Mouse (Mus musculus) midbrain, embryonic 11.5 days (tissue): Measurements from ENCODE around the gene Dnajc12. TPM values are rescaled to one million over a fixed set of nuclear protein-coding genes. Genes with fewer than 3 reads are reported as not detected.

Experiments
- ATAC-seq: fragments of 200-750 bp; cut with Nextera tagmentation; 2 replicates; pipeline ENCODE4 v1.8.0; 2017; ENCODE audit warnings: moderate TSS enrichment, moderate library complexity; ENCODE audit not compliant: low FRiP score
- DNase-seq: peaks from one replicate; pipeline ENCODE4 v3.0.0; 2015; ENCODE audit warnings: low spot score; ENCODE audit errors: missing footprints
- H3K27ac ChIP-seq: fragments of 300-500 bp; sonication (generic); 2 replicates; pipeline ENCODE4 v1.5.1; 2014; ENCODE audit warnings: low read depth, low read length
- H3K27me3 ChIP-seq: fragments of 300-500 bp; sonication (generic); 2 replicates; pipeline ENCODE4 v1.6.1; 2014; ENCODE audit warnings: mild to moderate bottlenecking, low read length, moderate library complexity, mixed read lengths; ENCODE audit not compliant: control insufficient read depth, insufficient read depth
- H3K36me3 ChIP-seq: fragments of 300-500 bp; sonication (generic); 2 replicates; pipeline ENCODE4 v1.6.1; 2014; ENCODE audit warnings: mild to moderate bottlenecking, low read length, moderate library complexity, mixed read lengths; ENCODE audit not compliant: control insufficient read depth, insufficient read depth
- H3K4me1 ChIP-seq: fragments of 300-500 bp; sonication (generic); 2 replicates; pipeline ENCODE4 v1.6.1; 2014; ENCODE audit warnings: low read length; ENCODE audit not compliant: control insufficient read depth, insufficient read depth
- H3K4me2 ChIP-seq: fragments of 300-500 bp; sonication (generic); 2 replicates; pipeline ENCODE4 v1.6.1; 2014; ENCODE audit warnings: mild to moderate bottlenecking, moderate library complexity
- H3K4me3 ChIP-seq: fragments of 300-500 bp; sonication (generic); 2 replicates; pipeline ENCODE4 v1.5.1; 2014; ENCODE audit warnings: low read depth, low read length
- H3K9ac ChIP-seq: fragments of 300-500 bp; sonication (generic); 2 replicates; pipeline ENCODE4 v1.6.1; 2014; ENCODE audit warnings: low read length
- H3K9me3 ChIP-seq: fragments of 300-500 bp; sonication (generic); 2 replicates; pipeline ENCODE4 v1.6.1; 2016; ENCODE audit warnings: low read length; ENCODE audit not compliant: control insufficient read depth
- WGBS: fragments of 180-500 bp; shearing (Covaris S2); extraction: QIAGEN DNeasy Blood & Tissue Kit; methylation state at CpG from one replicate; pipeline ENCODE4 v1.1.7; 2014; 5-methylcytosine and 5-hydroxymethylcytosine counted together
- polyA plus RNA-seq: library from polyadenylated mRNA; unstranded; fragments of >200 nt; fragmentation: Nextera tagmentation; extraction: Ambion mirVana; gene quantifications from 2 replicates; pipeline ENCODE4 v1.2.1, GENCODE M21; 2014

The Dnajc12 gene
- polyA plus RNA-seq = 18.6 and 20.2 TPM in 2 replicates

DNA sequence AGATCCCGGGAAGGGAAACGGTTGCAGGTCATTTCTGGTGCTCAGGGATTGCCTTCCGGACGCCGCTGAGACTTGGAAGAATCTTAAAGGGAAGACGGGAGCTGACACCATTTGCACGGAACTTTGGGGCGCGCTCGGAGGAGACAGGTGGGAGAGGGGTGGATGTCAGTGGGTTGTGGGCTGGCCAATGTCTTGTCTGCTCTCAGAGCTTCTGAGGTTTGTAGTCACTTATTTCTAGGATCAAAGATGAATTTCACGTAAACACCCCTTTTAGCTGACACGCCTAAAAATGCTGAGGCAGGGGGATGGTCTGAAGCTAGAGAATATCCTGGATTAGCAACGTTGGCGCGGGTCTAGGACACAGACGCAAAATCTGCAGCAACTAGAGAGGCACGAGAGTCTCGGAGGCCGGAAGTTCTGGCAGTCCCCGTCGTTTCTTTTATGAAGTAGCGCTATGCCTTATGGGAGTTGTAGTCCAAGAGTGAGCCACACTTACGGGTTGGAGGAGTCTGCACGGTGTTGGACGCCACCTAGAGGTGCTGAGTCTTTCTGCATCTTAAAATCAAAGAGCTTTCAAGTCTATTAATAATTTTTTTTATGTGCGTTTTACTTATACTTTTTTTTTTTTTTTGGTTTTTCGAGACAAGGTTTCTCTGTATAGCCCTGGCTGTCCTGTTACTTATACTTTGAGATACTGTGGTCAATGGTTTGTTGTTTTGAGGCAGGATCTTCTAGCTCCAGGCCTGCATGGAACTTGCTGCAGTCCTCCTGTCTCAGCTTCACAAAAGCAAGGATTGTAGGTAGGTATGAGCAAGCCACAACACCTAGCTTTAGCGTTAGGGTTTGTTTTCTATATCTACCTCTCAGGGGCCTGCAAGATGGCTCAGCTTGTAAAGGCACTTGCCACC lies at the start of gene Dnajc12:
Gene Dnajc12 (plus strand): TSS at position 72 of the 908 bp plus-strand sequence.
- H3K36me3 ChIP-seq = no peaks in the 10 kb centered on the region
- H3K9me3 ChIP-seq = no peaks in the 10 kb centered on the region
- no peak within 1 kb of the TSS for H3K27ac ChIP-seq
- ATAC-seq (peak; percentile 94), DNase-seq (peak; percentile 98)
- peak within 1 kb of the TSS; percentile 51 for H3K4me3 ChIP-seq
- H3K9ac ChIP-seq = peak within 1 kb of the TSS; percentile 67
- H3K4me1 ChIP-seq = peaks cover 5% of the 10 kb centered on the region; the same call in 1 of the 2 replicates
- under 1% methylated on average over 28 of the region's 28 CpGs for WGBS
- H3K4me2 ChIP-seq = peak within 1 kb of the TSS; percentile 87
- no peaks in the 10 kb centered on the region; the same call in 1 of the 2 replicates for H3K27me3 ChIP-seq

DNA sequence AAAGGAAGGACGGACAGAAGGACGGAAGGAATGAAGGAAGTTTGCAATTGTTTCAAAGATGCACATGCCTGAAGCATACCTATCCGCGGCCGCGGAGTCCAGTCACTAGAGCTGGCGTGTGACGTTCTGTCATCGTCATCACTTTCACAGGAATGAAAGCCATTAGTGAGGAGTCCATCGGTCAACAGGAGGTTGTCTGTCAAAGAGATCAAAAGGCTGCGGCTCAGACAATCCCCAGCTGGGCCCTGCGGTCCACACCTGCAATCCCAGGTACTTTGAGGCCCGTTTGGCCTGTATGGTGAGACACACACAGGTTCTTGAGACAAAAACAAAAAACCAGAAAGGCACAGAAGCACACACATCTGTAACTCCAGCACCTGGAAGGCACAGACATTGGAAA lies 45.3 kb upstream of the Dnajc12 start:
- no peaks in the 10 kb centered on the region for H3K9me3 ChIP-seq
- H3K27ac ChIP-seq = no peak overlapping the region
- peak overlapping the region; percentile 80 for H3K4me2 ChIP-seq
- no peak for ATAC-seq
- no peaks in the 10 kb centered on the region; the same call in 1 of the 2 replicates for H3K36me3 ChIP-seq
- DNase-seq = no peak
- H3K4me1 ChIP-seq = peaks cover 16% of the 10 kb centered on the region
- peak overlapping the region; percentile 98 for H3K9ac ChIP-seq
- peak overlapping the region; percentile 91 for H3K4me3 ChIP-seq
- 67% methylated on average over 13 of the region's 13 CpGs for WGBS
- H3K27me3 ChIP-seq = no peaks in the 10 kb centered on the region

- no peaks in the 10 kb centered on the region for H3K27me3 ChIP-seq
- 35% methylated on average over 5 of the region's 5 CpGs for WGBS
- peak overlapping the region; percentile 91 for H3K4me3 ChIP-seq
- peak overlapping the region; percentile 80 for H3K4me2 ChIP-seq
- DNase-seq (peak; percentile 85), ATAC-seq (no peak)
- no peak overlapping the region for H3K27ac ChIP-seq
- H3K36me3 ChIP-seq = no peaks in the 10 kb centered on the region; the same call in 1 of the 2 replicates
- H3K9ac ChIP-seq = peak overlapping the region; percentile 98
- H3K4me1 ChIP-seq = peaks cover 16% of the 10 kb centered on the region
- no peaks in the 10 kb centered on the region for H3K9me3 ChIP-seq
Observed at GRCm38 (mm10) chr10:63337326-63337725, 44.9 kb upstream of the Dnajc12 start.

DNA sequence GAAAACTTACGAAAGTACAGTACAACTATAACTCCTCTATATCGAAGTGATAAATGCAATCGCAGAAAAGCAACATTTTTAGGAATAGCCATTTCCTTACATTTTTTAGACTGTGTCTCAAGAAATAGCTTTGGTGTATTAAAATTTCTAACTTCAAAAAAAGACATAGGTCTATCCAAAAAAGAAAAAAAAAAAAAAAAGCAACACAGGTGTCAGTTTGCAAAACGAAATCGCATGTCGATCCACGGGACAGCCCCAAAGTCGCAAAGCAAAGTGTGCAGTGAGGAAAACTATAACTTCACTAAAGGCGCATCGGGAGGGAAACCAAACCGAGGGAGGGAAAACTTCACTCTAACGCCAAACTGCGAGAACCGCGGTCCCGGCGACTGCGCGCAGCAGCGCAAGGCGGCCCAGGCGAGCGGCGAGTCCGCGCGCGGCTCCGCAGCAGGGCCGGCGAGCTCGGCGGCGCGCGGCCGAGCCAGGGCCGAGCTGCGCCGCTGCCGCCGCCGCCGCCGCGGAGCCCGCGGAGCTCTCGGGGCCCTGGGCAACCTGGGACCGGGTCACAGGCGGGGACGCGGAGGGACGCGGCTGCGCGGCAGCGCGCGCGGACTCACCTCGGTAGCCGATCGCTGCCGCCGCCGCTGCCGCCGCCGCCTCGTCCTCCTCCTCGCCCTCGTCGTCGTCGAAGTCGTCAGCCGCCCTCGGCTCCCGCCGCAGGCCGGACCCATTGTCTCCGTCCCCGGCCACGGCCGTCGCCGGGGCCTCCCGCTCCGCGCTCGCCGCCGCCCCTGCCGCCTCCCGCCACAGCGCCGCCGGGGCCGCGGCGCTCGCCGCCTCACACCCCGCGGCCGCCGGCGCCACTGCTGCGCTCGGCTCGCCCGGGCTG lies 44.0 kb upstream of the Dnajc12 start:
- Histone ChIP-seq H3K36me3 (no peaks in the 10 kb centered on the region; the same call in 1 of the 2 replicates), H3K4me3 (peak overlapping the region; percentile 91), H3K4me2 (peak overlapping the region; percentile 80), H3K27ac (peak overlapping the region; percentile 79), H3K4me1 (peaks cover 16% of the 10 kb centered on the region), H3K9me3 (no peaks in the 10 kb centered on the region), H3K9ac (peak overlapping the region; percentile 98), H3K27me3 (no peaks in the 10 kb centered on the region)
- ATAC-seq (peak; percentile 86), DNase-seq (peak; percentile 97)
- WGBS = 2% methylated on average over 57 of the region's 113 CpGs

DNA sequence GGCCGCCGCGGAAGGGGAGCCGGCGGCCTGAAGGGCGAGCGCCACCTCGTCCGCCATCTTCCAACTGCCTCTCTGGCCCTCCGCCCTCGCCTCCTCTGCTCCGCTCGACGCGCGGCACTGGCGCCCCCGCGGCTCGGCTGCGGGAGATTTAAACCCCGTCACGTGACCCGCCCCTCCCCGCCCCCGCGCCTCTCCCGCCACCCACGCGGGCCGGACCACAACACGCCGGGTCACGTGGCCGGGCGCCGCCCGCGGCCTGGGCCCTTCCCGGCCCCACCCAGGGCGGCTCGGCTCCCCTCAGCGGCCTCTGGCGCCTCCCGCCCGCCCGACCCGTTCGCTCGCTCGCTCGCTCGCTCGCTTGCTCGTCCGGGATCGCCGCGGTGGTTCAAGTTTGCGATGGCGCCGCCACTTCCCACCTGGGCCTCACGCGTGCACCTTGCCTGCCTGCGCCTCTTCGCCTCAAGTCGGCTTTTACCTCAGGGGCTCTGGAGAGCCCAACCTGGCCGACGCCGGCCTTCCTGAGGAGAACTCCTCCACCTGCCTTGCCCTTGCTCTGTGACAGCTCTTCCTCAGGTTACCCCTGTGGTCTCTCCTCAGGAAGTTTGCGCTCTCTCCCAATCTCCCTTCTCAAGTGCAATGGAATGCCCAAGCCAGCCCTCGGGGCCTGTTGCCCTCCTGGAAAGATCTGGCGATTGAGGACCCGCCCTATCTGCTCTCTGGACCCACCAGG lies 43.2 kb upstream of the Dnajc12 start:
- peaks cover 16% of the 10 kb centered on the region for H3K4me1 ChIP-seq
- peak overlapping the region; percentile 79 for H3K27ac ChIP-seq
- H3K36me3 ChIP-seq = no peaks in the 10 kb centered on the region; the same call in 1 of the 2 replicates
- H3K9me3 ChIP-seq = no peaks in the 10 kb centered on the region
- peak; percentile 97 for ATAC-seq
- WGBS = under 1% methylated on average over 46 of the region's 74 CpGs
- peak overlapping the region; percentile 80 for H3K4me2 ChIP-seq
- peak; percentile 98 for DNase-seq
- H3K4me3 ChIP-seq = peak overlapping the region; percentile 91
- H3K27me3 ChIP-seq = no peaks in the 10 kb centered on the region
- peak overlapping the region; percentile 98 for H3K9ac ChIP-seq

DNA sequence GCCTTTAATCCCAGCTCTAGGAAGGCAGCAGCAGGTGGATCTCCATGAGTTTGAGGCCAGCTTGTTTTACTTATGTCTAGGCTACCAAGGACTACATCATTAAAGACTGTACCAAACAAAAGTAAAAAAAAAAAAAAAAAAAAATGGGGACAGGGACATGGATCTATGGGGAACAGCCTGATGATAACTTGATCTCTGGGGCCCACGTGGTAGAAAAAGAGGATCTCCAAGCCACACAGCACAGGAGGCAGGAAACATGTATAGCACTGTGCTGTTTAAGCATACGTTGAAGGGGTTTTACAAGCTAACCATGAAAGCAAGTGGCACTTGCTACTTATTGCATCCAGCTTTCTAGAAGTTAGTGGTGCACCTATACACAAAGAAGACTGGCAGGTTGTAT lies 40.9 kb upstream of the Dnajc12 start:
- no peaks in the 10 kb centered on the region for H3K9me3 ChIP-seq
- no peak overlapping the region for H3K27ac ChIP-seq
- peaks cover 16% of the 10 kb centered on the region for H3K4me1 ChIP-seq
- no peaks in the 10 kb centered on the region for H3K36me3 ChIP-seq
- ATAC-seq = no peak
- no peak for DNase-seq
- no peaks in the 10 kb centered on the region for H3K27me3 ChIP-seq
- no peak overlapping the region for H3K9ac ChIP-seq
- H3K4me3 ChIP-seq = no peak overlapping the region
- 80% methylated on average over 2 of the region's 2 CpGs for WGBS
- H3K4me2 ChIP-seq = no peak overlapping the region

DNA sequence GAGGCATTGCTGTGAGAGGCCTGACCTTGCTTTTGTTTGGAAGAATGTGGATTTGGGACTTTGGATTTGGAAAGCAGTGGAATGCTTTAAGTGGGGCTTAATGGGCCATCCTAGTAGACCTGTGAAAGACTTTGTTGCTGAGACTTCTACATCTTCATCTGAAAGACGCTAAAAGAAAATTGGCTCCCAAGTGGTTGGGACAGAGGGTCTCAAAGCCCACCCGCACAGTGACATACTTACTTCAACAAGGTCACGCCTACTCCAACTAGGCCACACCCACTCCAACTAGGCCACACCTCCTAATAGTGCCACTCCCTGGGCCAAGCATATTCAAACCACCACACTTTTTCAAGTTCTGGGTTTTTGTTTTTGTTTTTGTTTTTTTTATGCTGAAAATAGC lies 37.5 kb upstream of the Dnajc12 start:
- DNase-seq = no peak
- H3K27ac ChIP-seq = no peak overlapping the region
- WGBS = 93% methylated on average over 3 of the region's 3 CpGs

GRCm38 (mm10) chr10:63348291-63348690 lies 34.0 kb upstream of the Dnajc12 start:
- peaks cover 8% of the 10 kb centered on the region; the same call in 1 of the 2 replicates for H3K4me1 ChIP-seq
- no peak for ATAC-seq
- no peaks in the 10 kb centered on the region for H3K27me3 ChIP-seq
- no peaks in the 10 kb centered on the region for H3K36me3 ChIP-seq
- no peak for DNase-seq
- WGBS = 40% methylated on average over 3 of the region's 3 CpGs
- no peak overlapping the region for H3K4me3 ChIP-seq
- H3K4me2 ChIP-seq = no peak overlapping the region
- H3K9me3 ChIP-seq = no peaks in the 10 kb centered on the region
- H3K9ac ChIP-seq = no peak overlapping the region
- H3K27ac ChIP-seq = no peak overlapping the region

More for the DNA sequence above, 37.5 kb upstream of the Dnajc12 start:
- Histone ChIP-seq H3K4me2 (no peak overlapping the region), H3K9me3 (no peaks in the 10 kb centered on the region), H3K36me3 (no peaks in the 10 kb centered on the region), H3K9ac (no peak overlapping the region), H3K27me3 (no peaks in the 10 kb centered on the region), H3K4me1 (peaks cover 8% of the 10 kb centered on the region; the same call in 1 of the 2 replicates), H3K4me3 (no peak overlapping the region)
- ATAC-seq = no peak
